Mouse (Mus musculus) adrenal gland, adult 2 months (tissue): ENCODE results near the gene Med23. TPM values are rescaled to one million over a fixed set of nuclear protein-coding genes. Genes with fewer than 3 reads are reported as not detected.

Experiments
- DNase-seq: peaks from one replicate; pipeline ENCODE4 v3.0.0; 2021
- polyA plus RNA-seq: library from polyadenylated mRNA; depleted of rRNA; stranded (reverse); fragments of >200 nt; gene quantifications from 2 replicates; pipeline ENCODE4 v1.2.3, GENCODE M21; 2012
- total RNA-seq, 2 experiments: library from RNA; stranded (reverse); gene quantifications; 2 replicates each; pipeline ENCODE4 v1.2.3; 2021

The Med23 gene
- total and polyA plus RNA-seq, 3 experiments = 12.9 to 23.5 (median 21.1) TPM

DNA sequence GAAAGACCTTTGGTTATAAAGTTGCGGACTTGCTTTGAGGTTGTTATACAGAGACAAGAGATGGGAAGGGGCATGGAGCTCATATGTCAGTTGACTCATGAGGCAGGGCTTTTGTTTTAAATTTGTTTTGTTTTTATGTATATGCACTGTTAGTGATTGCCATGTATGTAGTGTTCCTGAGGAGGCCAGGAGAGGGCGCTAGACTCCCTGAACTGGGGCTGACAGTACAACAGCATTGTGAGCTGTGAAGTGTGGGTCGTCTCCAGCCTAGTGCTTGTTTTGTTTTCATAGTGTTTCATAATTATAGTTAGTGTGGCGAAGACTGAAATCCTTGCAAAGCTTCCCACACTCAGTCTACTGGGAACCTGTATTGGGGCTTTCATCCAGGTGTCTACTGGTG, 3.8 kb downstream of the Med23 start:
- DNase-seq = no peak

DNA sequence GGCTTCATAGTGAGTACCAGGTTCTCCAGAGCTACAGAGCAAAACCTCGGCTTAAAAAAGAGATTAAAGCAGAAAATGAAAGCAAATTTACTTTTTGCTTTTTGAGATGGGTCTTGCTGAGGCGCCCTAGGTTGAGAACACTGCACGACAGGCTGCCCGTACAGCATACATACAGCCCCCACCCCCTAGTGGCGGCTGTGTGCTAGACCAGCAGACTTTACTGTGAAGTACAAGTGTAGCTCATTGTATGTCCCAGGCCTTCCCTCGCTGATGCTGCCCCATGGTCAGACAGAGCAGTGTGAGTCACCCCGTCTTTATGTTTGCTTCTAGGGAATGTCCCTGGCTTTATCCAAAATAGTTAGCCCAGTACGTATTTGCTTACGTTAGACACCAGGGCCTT, 16.2 kb downstream of the Med23 start:
- DNase-seq = peak; percentile 10

DNA sequence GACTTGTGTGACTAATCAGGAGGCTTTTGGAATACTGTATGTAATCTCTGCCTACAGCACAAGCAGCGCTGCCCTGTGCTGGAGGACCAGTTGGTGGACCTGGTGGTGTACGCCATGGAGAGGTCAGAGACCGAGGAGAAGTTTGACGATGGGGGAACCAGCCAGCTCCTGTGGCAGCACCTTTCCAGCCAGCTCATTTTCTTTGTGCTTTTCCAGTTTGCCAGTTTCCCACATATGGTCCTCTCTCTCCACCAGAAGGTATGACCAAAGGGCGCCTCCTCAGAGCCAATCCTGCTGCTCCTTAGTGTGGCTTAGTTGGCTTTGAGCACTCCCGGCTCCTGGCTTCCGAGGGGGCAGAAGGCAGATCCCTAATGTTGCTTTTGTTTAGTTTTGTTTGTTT, 18.6 kb downstream of the Med23 start:
- no peak for DNase-seq

DNA sequence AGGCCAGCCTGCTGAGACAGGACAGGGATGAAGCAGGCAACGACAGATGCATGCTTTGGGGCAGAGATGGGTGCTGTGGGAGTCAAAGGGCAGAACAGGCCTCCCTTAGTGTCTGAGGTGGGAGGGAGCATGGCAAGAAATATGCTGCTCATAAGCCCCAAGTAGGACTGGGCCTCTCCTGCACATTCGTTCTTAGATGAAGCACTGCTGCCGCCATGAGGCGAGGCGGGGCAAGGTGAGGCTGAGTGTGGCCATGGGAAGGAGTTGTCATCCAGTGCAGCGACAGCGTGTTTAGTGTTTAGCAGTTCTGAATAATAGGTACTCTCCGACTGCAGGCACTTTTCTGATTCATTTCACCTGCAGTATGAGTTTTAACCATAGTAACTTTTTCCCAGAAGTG, 26.1 kb downstream of the Med23 start:
- DNase-seq = peak; percentile 26

DNA sequence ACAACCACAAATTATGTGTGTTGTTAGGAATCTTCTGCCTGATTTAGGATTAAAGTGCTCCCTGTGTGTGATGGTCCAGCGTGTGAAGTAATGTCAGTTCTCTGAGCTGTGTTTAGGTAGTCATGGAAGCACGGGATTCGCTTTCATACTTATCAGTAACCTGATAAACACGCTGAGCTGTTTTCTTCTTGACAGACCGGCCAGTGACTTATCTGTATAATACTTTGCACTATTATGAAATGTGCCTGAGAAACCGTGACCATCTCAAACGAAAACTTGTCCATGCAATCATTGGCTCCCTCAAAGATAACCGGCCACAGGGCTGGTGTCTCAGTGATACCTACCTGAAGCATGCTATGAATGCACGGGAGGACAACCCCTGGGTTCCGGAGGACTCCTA, 35.8 kb downstream of the Med23 start:
- DNase-seq = no peak

DNA sequence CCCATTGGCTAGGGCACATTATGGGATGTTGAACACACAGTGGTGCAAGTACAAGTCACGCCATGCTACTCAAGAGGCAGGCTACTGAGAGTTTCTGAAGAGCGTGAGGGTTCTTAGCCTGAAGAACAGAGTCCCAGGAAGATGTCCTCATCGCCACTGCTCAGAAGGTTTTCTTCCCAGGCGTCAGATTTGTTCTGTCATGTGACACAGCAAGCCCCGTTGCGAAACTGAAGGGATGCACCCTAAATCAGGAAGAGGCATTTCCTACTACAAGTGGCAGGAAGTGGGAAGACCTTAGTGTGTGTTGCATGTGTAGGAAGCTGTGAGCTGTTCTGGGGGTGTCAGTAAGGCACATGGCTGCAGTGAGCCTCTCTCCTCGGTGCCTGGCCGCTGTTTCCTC, 41.4 kb downstream of the Med23 start:
- DNase-seq = peak; percentile 25

DNA sequence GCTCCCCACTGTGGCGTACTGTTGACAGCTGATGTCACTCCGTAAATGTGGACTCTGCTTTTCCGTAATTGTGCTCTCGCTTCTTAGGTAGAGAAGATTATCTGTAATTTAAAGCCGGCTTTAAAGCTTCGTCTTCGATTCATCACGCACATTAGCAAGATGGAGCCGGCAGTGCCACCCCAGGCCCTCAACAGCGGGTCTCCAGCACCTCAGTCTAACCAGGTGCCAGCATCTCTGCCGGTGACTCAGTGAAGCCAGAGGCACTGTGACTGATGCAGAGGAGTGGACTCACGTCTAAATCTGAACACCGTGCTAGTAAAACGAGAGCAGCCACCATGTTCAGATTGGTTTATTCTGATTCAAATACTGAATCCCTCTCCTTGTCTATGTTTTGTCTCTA, 42.8 kb downstream of the Med23 start:
- DNase-seq = no peak

DNA sequence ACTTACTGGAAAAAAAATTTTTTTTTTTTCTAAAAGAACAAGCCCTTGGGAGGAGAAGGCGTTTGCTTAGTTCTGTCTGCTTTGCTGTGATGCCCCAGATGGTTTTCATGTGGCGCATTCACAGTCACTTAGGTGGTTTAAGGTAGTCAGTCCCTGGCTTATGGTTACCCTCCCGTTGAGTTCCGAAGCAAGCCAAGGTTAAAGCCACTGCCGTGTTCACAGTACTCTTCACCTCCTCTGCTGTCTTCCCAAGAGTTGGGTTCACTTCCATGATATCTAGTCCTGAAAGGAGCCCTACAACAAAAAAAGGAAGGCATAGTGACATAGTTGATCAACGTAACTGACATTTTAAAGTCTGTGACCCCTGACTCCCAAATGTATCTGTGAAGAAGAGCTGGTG, 45.7 kb downstream of the Med23 start:
- no peak for DNase-seq

DNA sequence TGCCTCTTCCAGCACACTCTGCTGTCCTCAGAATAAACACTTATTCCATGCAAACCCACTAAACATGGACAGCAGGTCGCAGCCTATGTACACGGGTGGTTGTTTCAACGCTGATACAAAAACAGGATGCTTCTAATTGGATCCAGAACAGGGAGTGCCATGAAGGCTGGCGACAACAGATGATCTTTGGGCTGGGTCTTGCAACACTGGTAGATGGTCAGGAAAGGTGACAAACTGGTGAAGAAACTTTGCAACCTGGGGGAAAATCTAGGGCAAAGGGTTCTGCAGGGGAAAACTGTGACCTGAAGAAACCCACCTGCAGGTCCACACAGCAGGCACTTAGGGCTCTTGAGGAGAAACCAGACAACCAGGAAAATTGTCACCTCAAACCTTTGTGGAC, 53.2 kb downstream of the Med23 start:
- no peak for DNase-seq

DNA sequence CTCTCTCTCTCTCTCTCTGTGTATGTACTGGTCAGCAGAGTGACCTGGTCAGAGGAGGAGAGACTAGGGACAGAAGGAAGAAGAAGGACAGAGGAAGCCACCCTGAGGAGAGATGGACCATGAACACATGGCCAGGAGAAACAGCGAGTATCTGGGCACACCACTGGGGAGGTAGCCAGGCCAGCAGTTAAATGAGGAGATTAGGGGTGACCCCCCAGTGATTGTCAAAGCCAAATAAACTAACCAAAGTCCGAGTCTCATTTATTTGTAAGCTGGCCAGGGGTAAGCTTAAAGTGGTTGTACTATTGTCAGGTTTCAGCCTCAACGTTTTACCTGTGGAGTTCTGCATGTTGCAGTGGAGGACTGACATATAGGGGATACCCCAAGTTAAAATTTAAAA, 54.5 kb downstream of the Med23 start:
- no peak for DNase-seq

DNA sequence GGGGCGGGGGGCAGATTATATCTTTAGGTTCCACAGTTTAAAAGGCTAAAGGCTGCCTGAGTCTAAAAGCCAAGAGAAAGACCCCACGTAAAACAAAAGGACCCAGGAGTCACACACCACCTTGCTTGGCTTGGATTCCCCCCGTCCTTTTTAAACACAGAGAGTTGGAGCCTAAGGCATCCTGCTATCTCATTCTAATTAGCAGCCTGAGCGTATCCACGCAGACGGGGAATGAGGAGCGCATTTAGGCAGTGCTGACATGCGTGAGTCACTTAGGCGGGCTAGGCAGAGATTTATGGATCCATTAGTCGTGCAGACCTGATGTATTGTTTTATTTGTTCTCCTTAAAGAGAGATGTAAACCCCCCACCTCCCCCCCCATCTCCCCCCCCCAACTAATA, 56.6 kb downstream of the Med23 start:
- DNase-seq = no peak

DNA sequence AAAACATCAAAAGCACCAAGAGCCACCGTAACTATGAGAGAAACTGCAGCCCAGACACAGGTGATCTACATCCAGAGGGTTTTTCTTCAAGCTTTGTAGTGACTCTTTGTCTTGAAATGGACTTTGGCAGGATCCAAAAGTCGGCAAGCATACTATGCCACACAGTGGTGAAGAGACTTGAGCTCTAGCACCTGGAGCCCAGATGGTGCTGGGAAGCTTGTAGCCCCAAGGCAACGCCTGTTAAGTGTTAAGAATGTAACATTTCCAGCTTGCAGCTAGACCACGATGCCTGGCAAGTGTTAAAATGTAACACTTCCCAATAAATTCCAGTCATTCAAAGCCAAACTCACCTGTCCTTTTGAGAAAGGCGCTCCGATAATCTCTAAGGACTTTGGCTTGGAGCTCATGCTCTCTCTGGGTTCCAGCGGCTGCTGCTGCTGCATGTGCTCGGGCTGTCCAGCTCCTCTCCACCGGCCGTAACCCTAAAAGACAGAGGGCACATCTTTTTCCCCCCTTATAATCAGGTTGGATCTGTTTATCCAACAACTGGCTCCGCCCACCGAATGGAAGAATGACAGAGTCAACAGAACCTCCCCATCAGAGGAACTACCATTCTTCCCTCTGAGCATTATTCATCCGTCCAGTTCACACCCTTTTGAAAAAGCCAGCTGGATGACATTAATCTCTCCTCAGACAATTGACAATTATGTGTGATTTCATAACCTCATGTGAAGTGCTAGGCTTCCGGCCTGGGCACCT, 57.4 kb downstream of the Med23 start, which contains the start of gene Arg1:
TSS of gene Arg1 (minus strand) at position 523 of the 759 bp plus-strand sequence.
- no peak for DNase-seq

DNA sequence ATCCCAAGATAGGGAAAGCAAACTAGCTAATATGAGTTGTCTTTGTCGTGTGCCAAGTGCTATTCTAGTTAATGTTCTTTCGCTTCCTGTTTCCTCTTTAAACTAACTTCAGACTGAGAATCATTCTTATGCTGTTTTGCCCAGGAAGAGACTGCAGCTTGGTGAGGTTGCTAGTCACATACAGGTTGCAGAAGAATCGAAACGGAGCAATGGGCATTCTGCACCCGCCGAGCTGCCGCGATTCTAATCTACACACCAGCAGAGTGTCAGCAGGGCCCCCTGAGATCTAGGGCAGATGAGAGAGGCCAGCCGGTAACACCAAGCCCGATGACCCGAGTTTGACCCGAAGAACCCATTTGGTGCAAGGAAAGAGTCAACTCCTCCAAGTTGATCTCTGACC, 58.3 kb downstream of the Med23 start:
- no peak for DNase-seq

DNA sequence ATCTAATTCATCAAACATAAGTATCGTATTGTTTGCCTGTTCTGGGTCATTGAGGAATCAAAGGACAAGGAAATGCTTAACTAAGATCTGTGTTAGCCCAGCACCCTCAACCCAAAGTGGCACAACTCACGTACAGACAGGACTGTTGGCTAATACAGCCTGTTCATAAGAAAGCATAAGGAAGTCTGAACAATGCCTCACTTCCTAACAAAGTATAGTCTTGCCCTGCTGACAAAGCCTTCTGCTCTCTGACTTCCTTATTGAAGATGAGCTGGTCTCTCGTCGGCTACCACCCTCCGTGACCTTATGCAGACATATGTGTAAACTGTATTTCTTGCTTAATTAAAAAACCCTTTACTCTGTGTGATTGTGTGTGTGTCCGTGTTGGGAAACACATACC, 60.4 kb downstream of the Med23 start:
- no peak for DNase-seq

DNA sequence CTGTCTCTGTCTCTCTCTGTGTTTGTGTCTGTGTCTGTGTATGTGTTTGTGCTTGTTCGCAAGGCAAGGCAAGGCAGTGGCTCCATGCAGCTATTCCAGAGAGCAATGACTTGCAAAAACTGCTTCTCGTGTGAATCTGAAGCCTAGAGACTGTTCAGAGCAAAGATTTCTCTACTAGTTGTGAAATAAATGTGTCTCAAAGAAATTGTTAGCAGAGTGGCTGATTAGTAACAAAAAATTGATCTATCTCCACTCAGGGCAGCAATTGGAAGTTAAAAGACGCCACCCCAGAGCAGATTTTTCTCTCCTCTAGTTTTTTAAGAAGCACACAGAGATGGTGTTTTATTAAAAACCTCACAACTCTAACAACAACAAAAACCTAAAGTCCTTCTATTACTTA, 78.1 kb downstream of the Med23 start:
- no peak for DNase-seq

DNA sequence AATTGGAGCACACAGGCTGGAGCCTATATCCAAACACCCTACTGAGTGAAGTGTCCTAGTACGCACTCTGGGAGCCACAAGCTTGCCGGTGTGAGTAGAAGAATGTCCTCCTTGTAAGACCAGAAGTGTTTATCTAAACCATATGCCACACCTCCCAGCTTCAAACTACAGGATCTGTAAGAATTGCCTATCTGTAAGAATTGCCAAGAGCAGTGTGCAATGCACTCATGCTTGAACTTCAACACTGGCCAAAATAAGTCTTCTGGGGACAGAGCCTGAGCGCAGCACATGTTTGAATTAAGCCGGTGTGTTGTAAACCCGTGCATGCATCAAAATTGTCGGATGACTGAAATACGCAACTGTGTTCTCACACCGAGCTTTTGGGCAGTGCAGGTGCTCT, 78.5 kb downstream of the Med23 start:
- DNase-seq = no peak

DNA sequence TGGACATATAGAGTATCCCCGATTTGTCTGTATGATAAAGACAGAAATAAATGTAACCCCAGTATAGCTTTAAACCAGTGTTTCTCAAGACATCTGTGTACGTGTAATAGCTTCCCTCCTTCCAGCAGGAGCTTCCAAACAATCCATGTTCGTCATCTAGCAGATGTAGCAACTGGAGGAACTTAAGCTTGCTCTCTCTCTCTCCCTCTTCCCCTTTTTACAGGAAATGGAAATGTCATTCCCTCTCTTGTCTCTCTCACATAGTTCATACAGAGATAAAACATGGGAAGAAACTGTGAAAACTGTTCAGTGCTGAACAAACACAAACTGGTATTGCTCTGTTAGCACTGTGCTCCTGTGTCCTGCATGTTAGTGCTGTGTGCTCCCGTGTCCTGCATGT, 80.4 kb downstream of the Med23 start:
- no peak for DNase-seq

DNA sequence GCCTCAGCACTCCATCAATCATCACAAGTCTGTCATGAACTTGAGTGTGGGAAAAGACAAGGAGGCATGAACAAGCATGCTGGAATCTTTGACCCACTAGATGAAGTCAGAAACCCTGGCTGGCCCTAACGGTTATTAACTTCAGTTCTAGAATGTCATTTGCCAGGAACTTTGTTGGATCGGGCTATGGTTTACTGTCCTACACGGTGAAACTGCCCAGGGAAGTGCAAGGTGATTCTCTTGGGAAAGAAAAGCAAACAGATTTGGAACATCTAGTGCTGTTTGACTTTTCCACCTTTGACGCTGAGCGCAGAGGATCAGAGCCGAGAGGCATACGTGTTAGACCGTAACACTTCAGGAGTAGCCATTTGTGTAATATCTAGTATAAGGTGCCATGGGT, 81.8 kb downstream of the Med23 start:
- DNase-seq = no peak

DNA sequence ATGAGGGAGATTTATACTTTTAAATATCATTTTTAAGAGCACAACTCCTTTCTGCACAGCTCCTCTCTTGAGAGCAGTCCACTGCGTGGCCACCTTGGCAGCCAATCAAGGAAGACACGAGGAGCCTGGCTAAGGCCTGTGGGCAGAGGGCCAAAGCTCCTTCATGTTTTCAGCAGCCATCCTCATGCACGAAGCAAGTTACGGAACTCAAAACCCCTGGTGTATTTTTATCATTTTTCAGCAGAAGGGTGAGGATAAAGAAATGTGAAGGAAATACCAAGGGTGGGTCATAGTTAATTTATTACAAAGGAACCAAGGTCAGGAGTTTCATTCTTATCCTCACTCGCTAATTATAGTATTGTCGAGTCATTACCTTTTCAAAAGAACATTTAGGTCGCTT, 82.8 kb downstream of the Med23 start:
- DNase-seq = peak; percentile 23

DNA sequence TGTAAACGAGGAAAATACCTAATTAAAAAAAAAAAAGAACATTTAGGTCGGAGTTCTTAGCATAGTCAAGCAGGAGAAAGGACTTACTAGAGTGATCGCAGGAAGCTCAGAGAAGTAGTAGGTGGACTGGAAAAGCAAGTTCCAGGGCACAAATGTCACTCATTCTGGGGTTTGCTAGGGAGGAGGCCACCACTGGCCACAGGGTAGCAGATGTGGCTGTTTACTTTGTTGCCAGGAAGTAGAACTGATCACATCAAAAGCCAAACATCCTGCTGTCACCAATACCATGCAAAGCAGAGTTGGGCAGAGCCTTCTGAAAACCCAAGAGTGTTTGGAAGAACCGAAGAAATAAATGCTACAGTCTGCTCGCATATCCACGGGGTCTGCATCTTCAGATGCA, 84.1 kb downstream of the Med23 start:
- DNase-seq = no peak

DNA sequence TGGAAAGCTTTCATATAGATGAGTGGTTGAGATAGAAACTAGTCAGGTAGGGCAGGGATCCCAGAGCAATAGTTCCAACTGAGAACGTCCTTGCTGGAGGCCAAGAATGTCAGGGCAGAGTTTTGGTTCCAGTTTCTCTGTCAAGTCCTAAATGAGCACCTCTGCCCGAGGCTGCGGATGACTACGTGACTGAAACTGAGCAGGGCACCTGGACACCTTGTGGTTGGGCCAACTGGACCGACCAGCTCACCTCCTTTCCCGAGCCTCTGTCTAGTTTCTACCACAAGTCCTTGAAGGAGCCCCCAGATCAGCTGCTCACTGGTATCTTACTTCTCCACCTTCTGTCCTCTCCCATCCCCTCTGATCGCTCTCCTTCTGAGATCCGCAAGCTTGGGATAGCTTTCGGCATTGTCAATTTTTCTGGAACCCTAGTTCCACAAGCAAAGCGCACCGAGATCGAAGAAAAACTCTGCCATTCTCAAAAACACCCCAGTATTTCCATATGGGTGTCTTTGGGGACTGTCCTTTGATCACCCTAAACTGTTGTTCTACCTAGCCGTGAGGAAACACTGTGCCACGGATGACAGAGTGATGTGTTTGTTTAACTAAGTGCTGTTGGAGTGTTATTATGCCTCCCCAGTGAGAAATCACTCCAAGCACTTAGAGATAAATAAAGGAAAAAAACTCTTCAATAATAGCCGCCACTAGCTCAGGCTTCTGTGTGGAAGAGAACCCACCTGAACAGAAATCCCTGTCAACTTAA, 88.7 kb downstream of the Med23 start:
- peak; percentile 17 for DNase-seq

DNA sequence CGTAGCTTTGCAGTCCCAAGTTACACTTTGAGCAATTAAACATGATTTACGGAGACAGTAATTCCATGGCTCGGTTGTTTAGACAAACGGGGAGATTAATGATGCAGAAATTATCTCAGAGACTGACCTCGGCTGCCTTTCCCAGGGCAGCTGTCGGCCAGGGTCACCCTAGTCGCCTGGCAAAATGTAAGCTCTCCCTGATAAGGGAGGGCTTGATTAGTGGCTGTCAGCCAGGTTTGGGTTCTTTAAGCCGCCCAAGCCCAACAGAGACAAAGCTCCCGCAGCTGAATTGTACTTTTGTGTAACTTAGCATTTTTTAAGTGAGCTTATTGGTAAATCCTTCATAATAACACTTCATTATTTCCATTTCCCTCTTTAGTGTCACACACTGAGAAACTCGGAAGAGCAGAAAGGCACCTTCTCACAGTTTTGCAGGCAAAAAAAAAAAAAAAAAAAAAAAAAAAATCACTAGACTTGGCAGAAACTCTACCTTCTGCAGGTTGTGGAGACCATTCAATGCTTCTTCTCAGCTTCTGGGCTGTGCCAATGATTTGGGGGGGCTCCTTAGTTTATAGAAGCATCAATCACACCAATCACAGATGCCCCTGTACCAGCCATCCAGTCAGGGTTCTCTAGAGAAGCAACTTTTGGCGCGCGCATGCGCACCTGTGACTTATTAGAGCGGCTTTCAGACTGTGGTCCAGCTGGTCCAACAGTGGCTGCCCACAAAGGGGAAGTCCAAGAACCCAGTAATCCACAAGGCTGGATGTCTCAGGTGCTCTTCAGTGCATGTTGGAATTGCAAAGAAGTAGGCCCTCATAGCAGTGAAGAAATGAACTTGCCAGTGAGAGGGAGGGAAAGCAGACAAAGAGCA, 89.5 kb downstream of the Med23 start:
- DNase-seq = peak; percentile 74

DNA sequence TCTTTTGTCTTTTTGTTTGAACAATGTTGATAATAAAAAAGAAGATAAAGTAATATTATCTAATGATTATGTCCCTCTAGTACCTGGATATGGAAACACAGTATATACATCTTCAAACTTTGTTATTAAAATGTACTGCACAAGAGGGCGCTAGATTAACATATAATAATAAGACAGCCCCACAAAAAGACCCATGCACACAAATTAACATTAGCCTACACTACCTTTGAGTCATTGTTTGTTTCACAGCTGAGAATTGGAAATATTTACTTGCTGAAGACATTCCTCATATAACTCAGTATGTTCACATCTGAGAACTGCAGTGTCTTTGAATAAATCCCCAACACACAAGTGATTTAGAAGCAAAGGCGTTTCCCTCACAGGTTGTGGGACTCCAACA, 91.3 kb downstream of the Med23 start:
- DNase-seq = no peak
